Mouse (Mus musculus): ENCODE results near the gene Rin1.
"Not testable (repeated sequence)": the region's sequence is repeated elsewhere in the genome, so short reads cannot be mapped to it uniquely, and the experiment has no call there.

Rin1 gene

DNA sequence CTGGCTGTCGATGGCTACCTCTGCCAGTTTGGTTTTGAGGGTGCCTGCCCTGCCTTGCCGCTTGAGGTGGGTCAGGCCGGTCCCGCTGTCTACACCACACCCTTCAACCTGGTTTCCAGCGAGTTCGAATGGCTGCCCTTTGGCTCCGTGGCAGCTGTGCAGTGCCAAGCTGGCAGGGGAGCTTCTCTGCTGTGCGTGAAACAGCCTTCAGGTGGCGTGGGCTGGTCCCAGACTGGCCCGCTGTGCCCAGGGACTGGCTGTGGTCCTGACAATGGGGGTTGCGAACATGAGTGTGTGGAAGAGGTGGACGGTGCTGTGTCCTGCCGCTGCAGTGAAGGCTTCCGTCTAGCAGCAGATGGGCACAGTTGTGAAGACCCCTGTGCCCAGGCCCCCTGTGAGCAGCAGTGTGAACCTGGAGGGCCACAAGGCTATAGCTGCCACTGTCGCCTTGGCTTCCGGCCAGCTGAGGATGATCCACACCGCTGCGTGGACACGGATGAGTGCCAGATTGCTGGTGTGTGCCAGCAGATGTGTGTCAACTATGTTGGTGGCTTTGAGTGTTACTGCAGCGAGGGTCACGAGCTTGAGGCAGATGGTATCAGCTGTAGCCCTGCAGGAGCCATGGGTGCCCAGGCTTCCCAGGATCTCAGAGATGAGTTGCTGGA is 18.4 kb downstream of the Rin1 start:
- in situ Hi-C loops (cut with MseI, MboI), result no loop called here

DNA sequence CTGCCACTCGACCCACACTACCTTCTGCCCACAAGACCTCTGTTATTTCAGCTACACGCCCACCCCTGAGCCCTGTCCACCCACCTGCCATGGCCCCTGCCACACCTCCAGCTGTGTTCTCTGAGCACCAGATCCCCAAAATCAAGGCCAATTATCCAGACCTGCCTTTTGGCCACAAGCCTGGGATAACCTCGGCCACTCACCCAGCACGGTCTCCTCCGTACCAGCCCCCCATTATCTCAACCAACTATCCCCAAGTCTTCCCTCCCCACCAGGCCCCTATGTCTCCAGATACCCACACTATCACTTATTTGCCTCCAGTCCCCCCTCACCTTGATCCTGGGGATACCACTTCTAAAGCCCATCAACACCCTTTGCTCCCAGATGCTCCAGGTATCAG is 19.2 kb downstream of the Rin1 start:
- in situ Hi-C loops (cut with MseI, MboI), result no loop called here

DNA sequence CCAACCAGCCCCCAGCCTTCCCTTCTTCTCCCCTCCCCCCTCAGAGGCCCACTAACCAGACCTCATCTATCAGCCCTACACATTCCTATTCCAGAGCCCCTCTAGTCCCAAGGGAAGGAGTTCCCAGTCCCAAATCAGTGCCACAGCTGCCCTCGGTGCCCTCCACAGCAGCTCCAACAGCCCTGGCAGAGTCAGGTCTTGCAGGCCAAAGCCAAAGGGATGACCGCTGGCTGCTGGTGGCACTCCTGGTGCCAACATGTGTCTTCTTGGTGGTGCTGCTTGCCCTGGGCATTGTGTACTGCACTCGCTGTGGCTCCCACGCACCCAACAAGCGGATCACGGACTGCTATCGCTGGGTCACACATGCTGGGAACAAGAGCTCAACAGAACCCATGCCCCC is 19.7 kb downstream of the Rin1 start:
- in situ Hi-C loops (cut with MseI, MboI), result no loop called here

DNA sequence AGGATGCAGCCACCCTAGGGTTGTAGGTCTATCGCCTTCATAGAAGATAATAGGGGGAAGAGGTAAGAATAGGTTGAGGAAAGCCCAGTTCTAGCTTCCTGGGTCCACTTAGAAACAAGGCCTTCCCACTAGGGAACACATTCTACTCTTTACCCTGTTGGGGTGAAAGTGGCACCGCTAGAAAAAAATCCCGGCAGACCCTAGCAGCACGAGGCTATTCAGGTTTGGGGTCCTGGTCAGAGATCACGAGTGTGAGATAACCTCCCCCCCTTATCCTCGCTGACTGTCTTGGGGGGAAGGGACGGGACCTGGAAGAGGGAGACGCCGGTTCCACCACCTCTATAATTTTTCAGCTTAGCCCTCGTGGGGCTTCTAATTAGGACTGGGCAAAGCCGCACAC is 20.8 kb downstream of the Rin1 start:
- in situ Hi-C loops (cut with MseI, MboI), result no loop called here

DNA sequence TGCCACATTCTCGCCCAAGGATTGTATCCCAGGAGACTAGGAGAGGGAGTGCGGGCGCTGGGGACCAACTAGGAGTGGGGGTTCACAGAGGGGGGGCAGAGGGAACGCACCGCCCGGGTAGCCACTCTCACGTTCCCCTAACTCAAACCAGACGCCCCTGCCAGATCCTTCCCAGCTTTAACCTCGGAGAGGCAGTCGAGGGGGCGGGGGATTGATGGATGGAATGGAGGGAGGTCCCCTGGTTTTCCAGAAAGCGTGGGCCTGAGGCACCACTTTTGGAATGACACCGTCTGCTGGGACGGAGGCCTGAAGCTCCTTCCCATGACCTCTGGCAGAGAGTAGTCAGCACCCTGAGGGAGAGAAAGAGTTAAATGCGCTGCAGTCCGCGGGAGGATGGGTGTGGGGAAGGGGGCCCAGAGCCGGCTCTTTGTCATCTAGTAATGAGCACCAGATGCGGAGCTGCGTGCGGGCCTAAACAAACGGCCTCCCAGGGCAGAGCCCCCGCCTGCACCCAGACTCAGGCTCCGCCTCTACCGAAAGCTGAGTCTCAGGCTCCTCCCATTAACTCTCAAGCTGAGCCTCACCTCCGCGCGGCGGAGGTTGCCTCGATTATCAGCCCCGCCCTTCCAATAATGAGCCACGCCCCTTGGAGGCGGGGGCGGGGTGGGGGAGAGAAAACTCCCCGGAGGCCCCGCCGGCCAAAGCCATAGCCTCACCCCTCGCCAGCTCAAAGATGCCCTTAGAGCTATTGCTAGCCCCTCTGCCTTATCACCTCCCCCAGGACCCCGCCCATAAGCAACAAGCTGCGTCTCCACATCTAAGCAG is 21.5 kb downstream of the Rin1 start:
- in situ Hi-C loops (cut with MseI, MboI), result no loop called here

DNA sequence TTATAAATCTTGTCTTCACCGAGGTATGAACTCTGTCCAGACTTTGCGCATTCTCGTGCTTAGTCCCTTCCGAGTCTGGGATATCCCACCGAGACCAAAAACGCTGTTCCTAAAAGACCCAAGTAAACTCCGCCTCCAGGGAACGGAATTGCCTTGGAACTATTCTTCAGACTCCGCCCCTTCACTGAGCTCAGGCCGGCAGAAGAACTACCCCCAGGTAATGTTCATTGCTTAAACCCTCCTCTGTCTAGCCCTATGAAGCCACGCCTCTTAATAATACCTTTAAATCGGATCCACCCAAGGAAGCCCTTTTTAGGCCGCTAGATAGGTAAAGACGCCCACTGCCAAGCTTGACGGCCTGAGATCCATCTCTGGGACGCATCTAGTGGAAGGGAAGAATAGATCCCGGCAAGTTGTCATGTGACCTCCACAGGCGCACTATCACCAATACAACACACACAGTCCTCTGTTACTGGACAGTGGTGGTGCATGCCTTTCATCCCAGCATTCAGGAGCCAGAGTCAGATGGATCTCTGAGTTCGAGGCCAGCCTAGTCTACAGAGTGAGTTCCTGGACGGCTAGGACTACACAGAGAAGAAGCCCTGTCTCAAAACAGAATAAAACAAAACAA is 22.2 kb downstream of the Rin1 start:
- in situ Hi-C loops (cut with MseI, MboI), result no loop called here

DNA sequence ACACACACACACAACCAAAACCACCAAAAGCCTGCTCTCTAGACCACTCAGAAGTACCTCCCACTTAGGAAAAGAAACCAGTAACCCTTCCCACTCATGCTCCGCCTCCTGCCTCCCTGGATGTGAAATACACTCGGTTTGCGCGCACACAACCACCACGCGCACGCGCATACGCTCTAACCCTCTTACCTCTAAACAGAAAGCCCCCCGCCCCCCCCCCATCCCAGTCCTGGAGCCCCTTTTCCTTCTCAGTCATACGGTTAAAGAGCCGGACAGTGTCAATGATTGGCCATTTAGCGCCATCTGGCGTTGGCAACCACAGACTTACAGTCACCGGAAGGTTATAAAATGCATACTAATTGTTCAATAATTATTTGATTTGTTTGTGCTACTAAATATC is 22.7 kb downstream of the Rin1 start:
- in situ Hi-C loops (cut with MseI, MboI), result no loop called here

DNA sequence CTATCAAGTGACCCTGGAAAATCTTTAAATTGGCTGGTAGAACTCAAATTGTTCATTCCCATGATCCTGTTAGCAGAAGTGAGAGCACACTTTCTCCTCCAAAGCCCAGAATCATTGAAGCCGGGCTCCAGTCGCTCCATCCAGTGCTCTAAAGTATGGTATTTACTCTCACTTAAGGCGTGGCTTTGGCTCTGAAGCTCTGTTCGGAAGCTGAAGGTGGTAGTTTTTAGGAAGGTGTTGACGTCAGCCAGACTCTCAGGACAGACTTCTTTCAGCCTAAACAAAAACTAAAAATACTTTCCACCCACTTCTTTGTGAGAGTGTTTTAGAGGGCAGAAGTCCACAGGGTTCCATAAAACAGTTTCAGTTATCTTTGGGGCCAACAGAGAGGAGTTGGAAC is 23.2 kb downstream of the Rin1 start:
- in situ Hi-C loops (cut with MseI, MboI), result no loop called here

DNA sequence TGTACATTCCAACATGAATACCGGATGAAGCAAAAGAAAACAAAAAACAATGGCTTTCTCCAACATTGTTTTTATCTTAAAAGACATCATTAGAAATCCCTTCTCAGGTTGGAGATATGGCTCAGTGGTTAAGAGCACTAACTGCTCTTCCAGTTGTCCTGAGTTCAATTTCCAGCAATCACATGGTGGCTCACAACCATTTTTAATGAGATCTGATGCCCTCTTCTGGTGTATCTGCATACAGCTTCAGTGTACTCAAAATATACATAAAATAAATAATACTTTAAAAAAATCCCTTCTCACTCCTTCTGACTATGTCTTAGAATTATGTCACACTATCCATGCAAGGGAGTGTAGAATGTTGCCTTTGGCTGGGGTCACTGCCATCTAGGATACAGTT is 29.0 kb downstream of the Rin1 start:
- in situ Hi-C loops (cut with MseI, MboI), result no loop called here

DNA sequence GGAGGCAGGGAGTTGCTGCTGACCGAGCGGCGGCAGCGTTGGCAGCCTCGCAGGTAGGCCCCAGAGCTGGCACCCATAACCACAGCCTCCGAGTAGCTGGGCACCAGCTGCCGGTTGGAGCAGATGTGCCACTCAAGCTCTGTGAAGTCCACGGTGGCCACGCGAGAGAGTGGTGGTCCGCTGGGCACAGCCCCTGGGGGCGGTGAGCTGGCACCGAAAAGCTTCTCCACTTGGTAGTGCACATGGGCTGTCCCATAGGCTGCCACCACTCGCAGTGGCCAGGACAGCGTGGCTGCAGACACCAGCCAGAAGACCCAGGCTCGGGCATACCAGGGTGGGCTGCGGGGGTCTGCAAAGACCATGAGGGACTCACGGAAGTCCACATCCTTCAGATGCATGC is 31.7 kb downstream of the Rin1 start:
- in situ Hi-C loops (cut with MseI, MboI), result no loop called here

DNA sequence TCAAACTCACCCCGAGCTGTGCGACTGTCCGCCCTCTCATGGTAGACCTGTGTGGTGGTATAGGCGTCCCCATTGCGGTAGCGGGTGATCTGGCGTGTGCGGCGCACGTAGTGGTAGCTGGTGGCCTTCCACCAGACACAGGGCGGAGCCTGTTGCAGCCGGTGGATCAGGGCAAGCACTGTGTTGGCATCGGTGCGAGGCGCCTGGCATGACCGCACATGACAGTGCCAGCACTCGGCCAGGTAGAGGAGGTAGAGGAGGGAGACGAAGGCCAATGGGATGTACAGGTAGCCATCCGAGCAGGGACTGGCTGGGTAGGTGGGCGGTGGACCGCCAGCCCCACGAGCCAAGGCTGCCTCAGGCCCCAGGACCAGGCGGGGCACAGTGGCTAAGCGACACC is 32.3 kb downstream of the Rin1 start:
- in situ Hi-C loops (cut with MseI, MboI), result no loop called here

DNA sequence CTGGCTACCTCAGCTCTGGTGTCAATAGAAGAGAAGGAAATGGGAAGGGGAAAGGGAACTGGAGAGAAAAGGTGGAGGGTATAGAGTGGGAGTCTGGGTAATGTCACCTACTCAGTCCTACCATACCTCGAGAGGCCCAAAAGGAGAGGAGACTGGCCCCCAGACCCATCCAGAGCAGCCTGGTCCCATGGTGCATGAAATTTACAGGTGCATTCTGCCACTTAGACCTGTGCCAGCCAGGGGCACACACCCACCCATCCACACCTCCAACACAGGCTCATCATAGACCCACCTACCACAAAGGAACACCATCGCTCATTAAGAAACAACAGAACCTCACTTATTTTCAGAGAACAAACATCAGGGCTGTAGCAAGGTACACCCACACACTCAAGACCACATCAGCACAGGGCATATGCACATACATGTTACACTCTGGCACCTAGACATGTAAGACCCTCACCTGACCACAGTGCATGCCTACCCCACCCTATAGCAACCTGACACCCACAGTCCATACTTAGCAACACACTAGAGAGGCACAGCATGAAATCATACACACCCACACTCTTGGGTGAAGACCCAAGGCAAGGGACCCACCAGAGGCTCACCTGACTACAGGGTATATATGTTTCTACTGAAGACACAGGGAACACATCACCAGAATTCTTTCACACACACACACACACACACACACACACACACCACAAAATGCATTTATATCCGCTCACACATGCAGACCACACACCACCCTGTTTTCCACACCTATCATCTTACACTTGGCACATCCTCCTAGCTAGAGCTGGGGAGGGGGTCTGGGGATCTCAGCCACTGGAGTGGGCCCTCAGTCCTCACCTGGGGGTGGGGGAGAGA is 33.9 kb downstream of the Rin1 start:
- in situ Hi-C loops (cut with MseI, MboI), result no loop called here

DNA sequence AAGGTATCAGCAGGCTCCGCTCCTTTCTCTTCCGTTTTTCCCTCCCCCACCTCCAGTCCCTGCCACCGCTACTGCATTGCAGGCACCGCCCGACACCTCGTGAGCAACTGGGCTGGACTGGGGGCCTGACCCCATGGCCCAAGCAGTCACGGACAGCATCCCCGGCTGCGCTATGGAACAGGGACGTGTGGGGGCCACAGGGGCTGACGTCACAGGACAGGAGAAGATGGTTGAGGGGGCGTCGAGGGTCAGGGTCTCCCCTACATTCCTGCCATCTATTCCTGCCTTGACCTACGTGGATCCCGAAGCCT is 34.5 kb downstream of the Rin1 start:
- in situ Hi-C loops (cut with MseI, MboI), result no loop called here

DNA sequence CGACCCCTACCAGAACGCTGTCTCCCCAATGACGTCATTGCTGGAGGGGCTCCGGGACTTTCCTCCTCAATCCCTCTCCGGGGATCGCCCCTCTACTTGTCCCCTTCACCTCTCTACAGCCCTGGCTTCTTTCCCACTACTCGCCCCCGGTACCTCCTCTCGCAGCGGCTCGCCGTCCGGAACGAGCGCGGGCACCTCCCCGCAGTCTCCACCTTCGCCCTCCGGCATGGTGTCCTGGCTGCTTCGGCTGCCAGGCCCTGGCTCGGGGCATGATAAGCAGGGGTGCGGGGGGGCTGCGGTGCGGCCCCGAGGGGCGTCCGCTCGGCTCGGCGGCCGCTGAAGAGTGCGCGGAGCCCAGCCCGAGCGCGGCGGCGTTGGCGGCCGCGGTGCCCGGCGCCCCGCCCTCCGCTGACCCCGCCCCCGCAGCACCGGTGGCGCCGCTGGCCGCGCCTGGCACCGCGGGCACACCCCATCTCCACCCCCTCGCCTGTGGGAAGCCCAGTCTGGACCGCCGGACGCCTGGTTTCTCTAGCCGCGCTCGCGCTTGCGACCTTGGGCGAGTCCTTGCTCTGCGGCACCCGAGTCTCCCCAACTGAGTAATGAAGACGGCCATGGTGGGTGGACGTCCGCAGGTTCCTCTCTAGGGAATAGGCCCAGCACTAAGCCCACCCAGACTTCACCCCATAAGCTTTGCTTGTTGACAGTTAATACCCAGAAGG is 35.0 kb downstream of the Rin1 start, which contains the start of gene Tmem151a:
Tmem151a (minus strand) TSS at position 387 of the 719 bp plus-strand sequence.
- in situ Hi-C loops (cut with MseI, MboI), result no loop called here

DNA sequence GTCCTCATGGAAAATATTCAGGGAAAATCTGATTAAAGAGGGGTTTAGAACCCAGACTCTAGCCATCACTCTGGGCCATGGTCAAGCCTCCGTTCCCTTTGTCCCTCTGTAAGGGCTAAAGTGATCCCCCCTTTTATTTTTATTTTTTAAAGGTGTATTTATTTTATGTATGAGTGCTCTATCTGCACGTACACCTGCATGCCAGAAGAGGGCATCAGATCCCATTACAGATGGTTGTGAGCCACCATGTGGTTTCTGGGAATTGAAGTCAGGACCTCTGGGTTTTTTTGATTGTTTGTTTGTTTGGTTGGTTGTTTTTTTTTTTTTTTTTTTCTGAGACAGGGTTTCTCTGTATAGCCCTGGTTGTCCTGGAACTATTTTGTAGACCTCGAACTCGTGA is 36.3 kb downstream of the Rin1 start:
- in situ Hi-C loops (cut with MseI, MboI), result not testable (repeated sequence)

DNA sequence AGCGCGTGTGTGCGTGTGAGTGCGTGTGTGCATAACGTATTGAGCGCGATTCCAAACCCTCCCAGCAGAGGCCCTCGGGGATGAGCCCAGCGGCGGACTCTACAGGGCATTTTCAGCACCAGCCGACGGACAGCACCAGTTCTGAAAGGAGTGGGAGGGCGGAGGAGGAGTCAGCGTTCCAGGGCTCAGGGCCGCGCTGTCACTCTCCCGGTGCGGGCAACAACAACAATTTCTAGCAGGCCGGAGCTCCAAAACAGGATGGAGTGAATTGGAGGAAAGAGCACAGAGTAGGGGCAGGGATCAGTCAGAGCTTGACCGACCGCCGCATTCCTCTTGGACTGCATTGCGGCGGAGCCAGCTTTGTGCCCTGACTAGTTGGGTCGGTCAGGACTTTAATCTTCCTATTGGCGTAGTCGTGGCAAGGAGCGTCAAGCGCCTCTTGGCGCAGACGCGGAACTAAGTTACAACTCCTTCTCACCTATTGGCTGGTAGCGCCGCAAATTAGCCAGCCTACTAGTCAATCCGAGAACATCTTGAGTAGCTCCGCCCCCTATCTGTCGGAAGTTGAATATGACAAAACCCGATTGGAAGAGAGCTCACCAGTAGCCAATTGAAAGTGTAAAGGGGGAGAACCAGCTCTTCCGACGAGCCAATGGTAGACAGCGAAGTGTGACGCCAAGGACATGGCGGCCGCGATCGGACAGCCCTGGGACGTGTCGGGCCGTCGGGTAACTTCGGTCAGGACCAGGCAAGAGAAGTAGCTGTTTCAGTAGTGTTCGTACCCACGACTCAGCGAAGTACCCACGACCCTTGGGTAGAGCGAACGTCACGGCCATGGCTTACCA is 37.8 kb downstream of the Rin1 start, which contains the start of gene Yif1a:
Yif1a (plus strand) TSS at position 655 of the 845 bp plus-strand sequence.
- in situ Hi-C loops (cut with MseI, MboI), result no loop called here

DNA sequence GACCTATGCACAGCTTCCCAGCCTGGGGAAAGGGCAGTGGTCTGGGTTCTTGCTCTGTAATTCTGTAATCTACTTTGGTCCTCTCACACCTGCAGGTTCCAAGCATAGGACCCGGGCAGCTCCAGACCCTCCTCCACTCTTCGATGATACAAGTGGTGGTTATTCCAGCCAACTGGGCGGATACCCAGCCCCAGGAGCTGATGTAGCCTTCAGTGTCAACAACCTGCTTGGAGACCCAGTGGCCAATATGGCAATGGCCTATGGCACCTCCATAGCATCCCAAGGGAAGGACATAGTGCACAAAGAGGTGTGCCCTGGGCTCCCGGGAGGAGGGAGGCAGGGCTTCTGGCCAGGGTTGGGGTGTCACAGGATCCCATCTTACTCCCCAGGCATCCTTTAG is 39.0 kb downstream of the Rin1 start:
- in situ Hi-C loops (cut with MseI, MboI), result no loop called here

DNA sequence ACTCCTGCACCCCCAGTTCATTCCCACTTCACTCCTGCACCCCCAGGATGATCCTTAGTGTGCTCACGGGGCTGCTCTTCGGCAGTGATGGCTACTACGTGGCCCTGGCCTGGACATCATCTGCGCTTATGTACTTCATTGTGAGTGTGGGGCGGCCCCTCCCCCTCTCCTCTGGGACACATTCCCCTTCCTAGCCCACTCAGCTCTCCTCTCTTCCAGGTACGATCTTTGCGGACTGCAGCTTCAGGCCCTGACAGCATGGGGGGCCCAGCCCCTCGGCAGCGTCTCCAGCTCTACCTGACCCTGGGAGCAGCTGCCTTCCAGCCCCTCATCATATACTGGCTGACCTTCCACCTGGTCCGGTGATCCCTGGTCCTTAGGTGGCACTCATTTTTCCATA is 41.8 kb downstream of the Rin1 start:
- in situ Hi-C loops (cut with MseI, MboI), result loop anchor here in 1 of 2 experiments (5.0 kb wide), 1 partner anchor 50 kb away; no protein-coding TSS in a partner anchor

DNA sequence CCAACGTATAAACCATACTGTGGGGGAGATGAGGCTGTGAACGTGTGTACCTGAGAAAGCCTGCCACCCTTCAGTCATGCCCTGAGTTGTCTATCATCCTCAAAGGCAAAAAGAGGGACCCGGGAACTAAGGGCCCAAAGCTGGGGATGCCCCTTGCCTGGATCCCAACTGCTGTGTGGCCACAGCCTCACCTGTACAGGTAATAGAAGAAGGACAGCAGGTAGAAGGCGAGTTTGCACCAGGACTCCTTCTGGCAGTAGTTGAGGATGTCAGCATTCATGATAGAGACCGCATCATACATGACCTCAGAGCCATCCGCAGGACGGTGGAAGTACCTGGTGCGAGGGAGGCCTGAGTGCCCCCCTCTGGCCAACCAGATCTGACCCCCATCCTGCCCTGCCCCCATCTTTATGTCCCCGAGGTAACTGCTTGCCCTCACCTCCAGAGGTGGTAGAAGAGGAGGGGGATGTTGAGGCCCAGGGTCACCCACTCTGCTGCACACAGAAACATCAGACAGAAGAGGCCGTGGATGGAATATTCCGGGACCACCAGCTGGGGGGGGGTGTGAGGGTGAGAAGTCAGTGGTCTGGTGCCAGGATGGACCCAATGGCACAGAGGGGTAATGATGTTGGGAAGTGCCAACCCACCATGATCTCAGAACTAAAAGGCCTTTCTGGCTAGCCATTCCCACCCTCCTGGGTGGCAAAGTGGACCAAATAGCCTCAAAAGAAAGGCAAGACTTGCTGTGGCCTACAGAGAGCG is 43.4 kb downstream of the Rin1 start:
- in situ Hi-C loops (cut with MseI, MboI), result loop anchor here in 1 of 2 experiments (5.0 kb wide), 1 partner anchor 49 kb away; no protein-coding TSS in a partner anchor

Measured in mouse trophoblast stem cell (cell line).